Mouse (Mus musculus) right cerebral cortex, adult 18-20 months (tissue): ENCODE results near the gene A4gnt.
"Not testable (repeated sequence)": the region's sequence is repeated elsewhere in the genome, so short reads cannot be mapped to it uniquely, and the experiment has no call there.

Source experiments
- DNase-seq: peaks from one replicate; pipeline ENCODE4 v3.0.0; 2022; ENCODE audit warnings: mixed read lengths

The A4gnt gene

GRCm38 (mm10) chr9:99612202-99612601, at the start of gene A4gnt:
A4gnt (plus strand) TSS chr9:99612502.
- no peak for DNase-seq

- DNase-seq, result no peak
These were observed 48.6 kb upstream of the A4gnt start for GRCm38 (mm10) chr9:99563714-99564113.

- peak; percentile 11 for DNase-seq
These were observed 44.3 kb upstream of the A4gnt start for GRCm38 (mm10) chr9:99568023-99568346.

GRCm38 (mm10) chr9:99568347-99569070, 43.8 kb upstream of the A4gnt start, which contains the start of gene Armc8:
Armc8 (minus strand) TSS chr9:99568899.
- peak; percentile 90 for DNase-seq

GRCm38 (mm10) chr9:99569071-99569397, 43.3 kb upstream of the A4gnt start:
- no peak for DNase-seq

GRCm38 (mm10) chr9:99575677-99576480, 36.4 kb upstream of the A4gnt start, which contains the start of gene Dbr1:
Dbr1 (plus strand) TSS chr9:99575799.
- DNase-seq, result peak; percentile 94

- DNase-seq, result peak; percentile 21
These were observed 31.6 kb upstream of the A4gnt start for GRCm38 (mm10) chr9:99580655-99581054.

GRCm38 (mm10) chr9:99587505-99588202, 24.6 kb upstream of the A4gnt start:
- peak; percentile 23 for DNase-seq

GRCm38 (mm10) chr9:99591144-99591543, 21.2 kb upstream of the A4gnt start:
- no peak for DNase-seq

GRCm38 (mm10) chr9:99599127-99599526, 13.2 kb upstream of the A4gnt start:
- not testable (repeated sequence) for DNase-seq

GRCm38 (mm10) chr9:99603566-99603965, 8.7 kb upstream of the A4gnt start:
- DNase-seq, result no peak

- peak; percentile 58 for DNase-seq
These were observed 7.4 kb downstream of the A4gnt start for GRCm38 (mm10) chr9:99619688-99620087.

- no peak for DNase-seq
These were observed 7.9 kb downstream of the A4gnt start for GRCm38 (mm10) chr9:99620196-99620595.

- no peak for DNase-seq
These were observed 9.7 kb downstream of the A4gnt start for GRCm38 (mm10) chr9:99622034-99622433.

GRCm38 (mm10) chr9:99622966-99623365, 10.7 kb downstream of the A4gnt start:
- no peak for DNase-seq

GRCm38 (mm10) chr9:99624117-99624516, 11.8 kb downstream of the A4gnt start:
- DNase-seq, result no peak

- DNase-seq, result no peak
These were observed 16.3 kb downstream of the A4gnt start for GRCm38 (mm10) chr9:99628581-99628980.

GRCm38 (mm10) chr9:99629281-99630011, 17.1 kb downstream of the A4gnt start, which contains the start of gene Dzip1l:
Dzip1l (plus strand) TSS chr9:99629496.
- peak; percentile 81 for DNase-seq

- DNase-seq, result no peak
These were observed 17.8 kb downstream of the A4gnt start for GRCm38 (mm10) chr9:99630071-99630470.

- peak; percentile 35 for DNase-seq
These were observed 18.3 kb downstream of the A4gnt start for GRCm38 (mm10) chr9:99630528-99631125.

GRCm38 (mm10) chr9:99631781-99632180, 19.5 kb downstream of the A4gnt start:
- peak; percentile 15 for DNase-seq

GRCm38 (mm10) chr9:99632264-99632663, 20.0 kb downstream of the A4gnt start:
- peak; percentile 12 for DNase-seq
